Mouse (Mus musculus) MEL (cell line): ENCODE data around the gene Slc35b2. TPM values are rescaled to one million over a fixed set of nuclear protein-coding genes. Genes with fewer than 3 reads are reported as not detected.

ENCODE experiments used
- DNase-seq: peaks from one replicate; pipeline ENCODE4 v3.0.0; 2011; ENCODE audit warnings: low read depth, low spot score
- H3K27ac ChIP-seq: 2 replicates; pipeline ENCODE4 v1.5.1; 2012; ENCODE audit warnings: low read depth, mild to moderate bottlenecking, control low read depth, low read length, moderate library complexity; ENCODE audit not compliant: control insufficient read depth
- H3K27me3 ChIP-seq, 2 experiments: fragments of 150-350 bp in 1 of 2; sonication (generic) in 1 of 2; 2 replicates each; pipeline ENCODE4 v1.6.1; 2012; ENCODE audit warnings: low read length in 2 of 2, mild to moderate bottlenecking in 2 of 2, improper control_type of control experiment in 1 of 2, moderate library complexity in 1 of 2; ENCODE audit not compliant: insufficient read depth in 2 of 2, control insufficient read depth in 1 of 2
- H3K36me3 ChIP-seq, 2 experiments: 2 replicates each; pipeline ENCODE4 v1.6.1; 2012 to 2014; ENCODE audit warnings: low read length in 2 of 2, improper control_type of control experiment in 1 of 2, inconsistent platforms in 1 of 2, mild to moderate bottlenecking in 1 of 2; ENCODE audit not compliant: insufficient read depth in 2 of 2, control insufficient read depth in 1 of 2
- H3K4me1 ChIP-seq, 2 experiments: fragments of 150-350 bp in 1 of 2; sonication (generic) in 1 of 2; 2 replicates each; pipeline ENCODE4 v1.6.1; 2012; ENCODE audit warnings: low read length in 2 of 2, improper control_type of control experiment in 1 of 2, mild to moderate bottlenecking in 1 of 2; ENCODE audit not compliant: insufficient read depth in 2 of 2, control insufficient read depth in 1 of 2
- H3K4me3 ChIP-seq, 2 experiments: fragments of 150-350 bp in 1 of 2; sonication (generic) in 1 of 2; 2 replicates each; pipeline ENCODE4 v1.5.1; 2012; ENCODE audit warnings: low read depth in 2 of 2, low read length in 2 of 2, mild to moderate bottlenecking in 2 of 2, moderate library complexity in 2 of 2, control low read depth in 1 of 2, improper control_type of control experiment in 1 of 2; ENCODE audit not compliant: control insufficient read depth in 1 of 2, insufficient read depth in 1 of 2
- H3K79me2 ChIP-seq: 2 replicates; pipeline ENCODE4 v1.6.1; 2012; ENCODE audit warnings: mild to moderate bottlenecking, low read length, moderate library complexity; ENCODE audit not compliant: control insufficient read depth, poor library complexity, insufficient read depth
- H3K9ac ChIP-seq: 2 replicates; pipeline ENCODE4 v1.6.1; 2012; ENCODE audit warnings: low read depth, mild to moderate bottlenecking, control low read depth, low read length, moderate library complexity; ENCODE audit not compliant: control insufficient read depth, poor library complexity, severe bottlenecking
- H3K9me3 ChIP-seq: fragments of 150-350 bp; sonication (generic); replicated peaks from 2 replicates; pipeline ENCODE4 v1.6.1; 2012; ENCODE audit warnings: mild to moderate bottlenecking, low read length, improper control_type of control experiment, moderate library complexity; ENCODE audit not compliant: insufficient read depth
- BHLHE40 ChIP-seq: IDR thresholded peaks from 2 replicates; pipeline ENCODE4 v1.6.1; 2012; ENCODE audit warnings: low read depth, mild to moderate bottlenecking, inconsistent platforms, low read length, improper control_type of control experiment, borderline replicate concordance
- CHD1 ChIP-seq: IDR thresholded peaks from 2 replicates; pipeline ENCODE4 v1.6.1; 2012; ENCODE audit warnings: low read depth, mild to moderate bottlenecking, inconsistent platforms, low read length, improper control_type of control experiment
- CTCF ChIP-seq, 3 experiments: IDR thresholded peaks in 2 of 3; conservative IDR thresholded peaks in 1 of 3; 2 replicates each; pipeline ENCODE4 v1.5.1; 2011 to 2012; ENCODE audit warnings: low read length in 3 of 3, low read depth in 2 of 3, mild to moderate bottlenecking in 2 of 3, improper control_type of control experiment in 1 of 3, inconsistent platforms in 1 of 3, mixed read lengths in 1 of 3, moderate library complexity in 1 of 3; ENCODE audit not compliant: control insufficient read depth in 1 of 3, insufficient read depth in 1 of 3, poor library complexity in 1 of 3, severe bottlenecking in 1 of 3
- ELF1 ChIP-seq: IDR thresholded peaks from 2 replicates; pipeline ENCODE4 v1.6.1; 2014; ENCODE audit warnings: low read depth, mild to moderate bottlenecking, inconsistent platforms, low read length, improper control_type of control experiment, moderate library complexity
- EP300 ChIP-seq, 2 experiments: IDR thresholded peaks; 2 replicates each; pipeline ENCODE4 v1.6.1; 2011; ENCODE audit warnings: improper control_type of control experiment in 2 of 2, low read length in 2 of 2, low read depth in 1 of 2, mild to moderate bottlenecking in 1 of 2
- ETS1 ChIP-seq: IDR thresholded peaks from 2 replicates; pipeline ENCODE4 v1.6.1; 2012; ENCODE audit warnings: low read depth, mild to moderate bottlenecking, inconsistent platforms, low read length, improper control_type of control experiment, moderate library complexity
- GABPA ChIP-seq: IDR thresholded peaks from 2 replicates; pipeline ENCODE4 v1.6.1; 2012; ENCODE audit warnings: low read depth, mild to moderate bottlenecking, inconsistent platforms, low read length, improper control_type of control experiment, moderate library complexity
- GATA1 ChIP-seq: IDR thresholded peaks from 2 replicates; pipeline ENCODE4 v1.6.1; 2011; ENCODE audit warnings: low read depth, low read length, improper control_type of control experiment
- HCFC1 ChIP-seq: IDR thresholded peaks from 2 replicates; pipeline ENCODE4 v1.6.1; 2012; ENCODE audit warnings: low read depth, mild to moderate bottlenecking, inconsistent platforms, low read length, improper control_type of control experiment, moderate library complexity
- MXI1 ChIP-seq: IDR thresholded peaks from 2 replicates; pipeline ENCODE4 v1.6.1; 2011; ENCODE audit warnings: mild to moderate bottlenecking, low read depth, low read length, improper control_type of control experiment
- MYC ChIP-seq: IDR thresholded peaks from 2 replicates; pipeline ENCODE4 v1.6.1; 2011; ENCODE audit warnings: low read depth, mild to moderate bottlenecking, low read length, improper control_type of control experiment, moderate library complexity
- NELFE ChIP-seq: IDR thresholded peaks from 2 replicates; pipeline ENCODE4 v1.6.1; 2011; ENCODE audit warnings: low read depth, low read length, improper control_type of control experiment
- NRF1 ChIP-seq: IDR thresholded peaks from 2 replicates; pipeline ENCODE4 v1.6.1; 2014; ENCODE audit warnings: low read depth, mild to moderate bottlenecking, inconsistent platforms, low read length, improper control_type of control experiment, moderate library complexity; ENCODE audit not compliant: poor library complexity, insufficient read depth, severe bottlenecking
- POLR2AphosphoS2 ChIP-seq: IDR thresholded peaks from 2 replicates; pipeline ENCODE4 v1.6.1; 2011; ENCODE audit warnings: low read length, improper control_type of control experiment
- RAD21 ChIP-seq: IDR thresholded peaks from 2 replicates; pipeline ENCODE4 v1.6.1; 2011; ENCODE audit warnings: mild to moderate bottlenecking, low read depth, low read length, improper control_type of control experiment
- RCOR1 ChIP-seq: IDR thresholded peaks from 2 replicates; pipeline ENCODE4 v1.6.1; 2012; ENCODE audit warnings: low read depth, mild to moderate bottlenecking, inconsistent platforms, low read length, improper control_type of control experiment
- SIN3A ChIP-seq: IDR thresholded peaks from 2 replicates; pipeline ENCODE4 v1.6.1; 2012; ENCODE audit warnings: low read length, improper control_type of control experiment, inconsistent platforms
- SMC3 ChIP-seq: IDR thresholded peaks from 2 replicates; pipeline ENCODE4 v1.6.1; 2011; ENCODE audit warnings: low read depth, low read length, improper control_type of control experiment
- TAL1 ChIP-seq: IDR thresholded peaks from 2 replicates; pipeline ENCODE4 v1.6.1; 2012; ENCODE audit warnings: mild to moderate bottlenecking, inconsistent platforms, low read length, moderate library complexity, mixed read lengths
- TBP ChIP-seq: IDR thresholded peaks from 2 replicates; pipeline ENCODE4 v1.8.0; 2011; ENCODE audit warnings: low read depth, low read length, improper control_type of control experiment
- TCF12 ChIP-seq: IDR thresholded peaks from 2 replicates; pipeline ENCODE4 v1.6.1; 2014; ENCODE audit warnings: low read depth, mild to moderate bottlenecking, inconsistent platforms, low read length, improper control_type of control experiment, moderate library complexity
- USF1 ChIP-seq: IDR thresholded peaks from 2 replicates; pipeline ENCODE4 v1.6.1; 2014; ENCODE audit warnings: low read depth, mild to moderate bottlenecking, inconsistent platforms, low read length, improper control_type of control experiment, moderate library complexity
- ZMIZ1 ChIP-seq: IDR thresholded peaks from 2 replicates; pipeline ENCODE4 v1.6.1; 2012; ENCODE audit warnings: low read depth, mild to moderate bottlenecking, inconsistent platforms, low read length, improper control_type of control experiment, moderate library complexity
- polyA plus RNA-seq, 2 experiments: library from polyadenylated mRNA; stranded (reverse) in 1 of 2; unstranded in 1 of 2; fragments of >175 nt in 1 of 2; fragments of >200 nt in 1 of 2; gene quantifications; 2 replicates each; pipeline versions ENCODE4 v1.2.1 to v1.2.4; 2012; ENCODE audit warnings: low replicate concordance in 2 of 2, low read depth in 1 of 2; ENCODE audit not compliant: insufficient read length in 2 of 2, insufficient read depth in 1 of 2, missing spikeins in 1 of 2
- total RNA-seq: library from RNA; depleted of rRNA; stranded (reverse); fragments of 300-350 nt; gene quantifications from 2 replicates; pipeline ENCODE4 v1.2.3, GENCODE M21; 2012

Slc35b2 gene
- total and polyA plus RNA-seq, 3 experiments: 81.7 to 111 TPM; not detected in 1

- Histone ChIP-seq H3K79me2 (no peaks in the 10 kb centered on the region), H3K27me3 (no peaks in the 10 kb centered on the region), H3K4me1 (peaks cover 20 to 39% of the 10 kb centered on the region in 2 experiments), H3K9me3 (no peaks in the 10 kb centered on the region), H3K27ac (peak overlapping the region; percentile 80), H3K9ac (no peak overlapping the region), H3K36me3 (peaks cover 0 to 27% of the 10 kb centered on the region in 2 experiments; a peak in 3 of 4 replicates)
- DNase-seq: peak; percentile 82
- TF ChIP-seq POLR2AphosphoS2: no peak
- TF ChIP-seq USF1: peak; percentile 84
- TF ChIP-seq ELF1: no peak
- TF ChIP-seq RAD21: no peak
- TF ChIP-seq TCF12: peak; percentile 76
- TF ChIP-seq SIN3A: peak; percentile 38; the same call in 1 of the 2 replicates
- TF ChIP-seq ETS1: peak; percentile 73
- no peak for TF ChIP-seq ZMIZ1
- TF ChIP-seq GATA1: peak; percentile 80
- peak; percentile 73; the same call in 1 of the 2 replicates for TF ChIP-seq BHLHE40
- TF ChIP-seq GABPA: no peak
- TF ChIP-seq EP300 (IDR thresholded peaks at IDR 0.05; ENCODE audit: low read depth in 1 of 2, low read length in 2 of 2): peak; percentile 67 to 74
- no peak for TF ChIP-seq HCFC1
- no peak for TF ChIP-seq NRF1
- peak; percentile 33; the same call in 1 of the 2 replicates for TF ChIP-seq TAL1
- peak; percentile 60; the same call in 1 of the 2 replicates for TF ChIP-seq MXI1
- no peak for TF ChIP-seq NELFE
- TF ChIP-seq RCOR1: peak; percentile 64
- TF ChIP-seq, all 39 proteins: peak for 10
- H3K4me3 ChIP-seq: no peak overlapping the region
Measured at GRCm38 (mm10) chr17:45582188-45582587, 18.5 kb downstream of the Slc35b2 start.

- no peak overlapping the region for H3K4me3 ChIP-seq
- no peaks in the 10 kb centered on the region for H3K9me3 ChIP-seq
- H3K9ac ChIP-seq: no peak overlapping the region
- H3K27ac ChIP-seq: peak overlapping the region; percentile 59
- TF ChIP-seq CHD1 (no peak), SMC3 (peak; percentile 64), MYC (no peak), RAD21 (peak; percentile 17), HCFC1 (0 out of 2 replicates have a peak, but pooled peaks have one; percentile 14), TBP (0 out of 2 replicates have a peak, but pooled peaks have one; percentile 15), CTCF (IDR thresholded peaks at IDR 0.05 in 2 of 3, conservative IDR thresholded peaks at IDR 0.05 in 1 of 3; ENCODE audit: control insufficient read depth in 1 of 3, insufficient read depth in 1 of 3, low read depth in 2 of 3, low read length in 3 of 3, poor library complexity in 1 of 3, severe bottlenecking in 1 of 3) (peak; percentile 60 to 82 (median 61))
- H3K79me2 ChIP-seq: no peaks in the 10 kb centered on the region
- H3K36me3 ChIP-seq: peaks cover 0 to 27% of the 10 kb centered on the region in 2 experiments; a peak in 3 of 4 replicates
- DNase-seq: peak; percentile 64
- H3K4me1 ChIP-seq: peaks cover 19 to 38% of the 10 kb centered on the region in 2 experiments
- no peaks in the 10 kb centered on the region for H3K27me3 ChIP-seq
Measured at GRCm38 (mm10) chr17:45582715-45583355, 19.2 kb downstream of the Slc35b2 start.
